Mouse (Mus musculus): Measurements from ENCODE around the gene Mafg.

- peak; percentile 71 for TF ChIP-seq CTCF (IDR thresholded peaks at IDR 0.05; ENCODE audit: extremely low read depth, insufficient read length, insufficient replicate concordance, low read depth, low read length)
- no peak for TF ChIP-seq POLR2A (IDR thresholded peaks at IDR 0.05; ENCODE audit: low read depth, low read length)
Measured at GRCm38 (mm10) chr11:120623961-120624679, 9.3 kb downstream of the Mafg start.

Measured in small intestine, adult 2 months (tissue).